25 mouse cellular contexts compared by ENCODE assay signal in the genomic region with DNA sequence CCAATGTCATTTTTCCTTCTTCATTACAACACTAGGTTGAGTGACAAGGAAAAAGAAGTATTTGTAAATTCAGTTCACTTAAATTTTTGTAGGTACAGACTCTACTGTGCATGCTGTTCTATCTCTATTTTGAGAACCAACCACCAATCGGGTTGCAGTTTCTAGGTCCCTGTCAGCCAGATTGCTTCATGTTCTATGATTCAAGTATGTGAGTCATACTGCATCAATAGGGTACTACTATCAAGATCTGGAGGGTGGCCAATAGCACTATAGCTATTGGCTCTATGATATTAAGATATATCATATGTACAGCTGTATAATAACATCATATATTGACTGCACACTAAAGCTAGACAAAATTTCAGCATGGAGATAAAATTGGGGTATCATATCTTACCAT.
DNase-seq lines count a peak whose midpoint lies in the region; TF ChIP-seq lines count a peak whose summit lies in the region.
"Had no signal": no experiment of that assay in that cellular context is flagged by ENCODE, and none has a peak within 500 bp of the region (broad histone marks: within the 10 kb centered on the region; RNA-seq: fewer than 3 reads in every experiment).

No protein-coding gene starts in this region.

- DNase-seq in adrenal gland, postnatal 36 days: peak; percentile 14 to 15
- DNase-seq in adrenal gland, adult 18-20 months (ENCODE audit: low spot score in 2 of 2): no peak
- no peak for DNase-seq in lung, postnatal 25 days (ENCODE audit: low spot score)
- DNase-seq in spleen, postnatal 4 days (ENCODE audit: low spot score in 2 of 2): no peak
- DNase-seq: adrenal gland, adult 8-10 months; B cell, adult 2 months; cerebellum, adult 18-20 months; cerebellum, adult 9-10 months; cerebellum, postnatal 14 days; forebrain, postnatal 0 days; gastrocnemius, adult 2 months; gastrocnemius, postnatal 14 days; heart, adult 11 months; heart, postnatal 10 days; heart, postnatal 36 days; kidney, adult 11 months had no signal

- H3K36me3 ChIP-seq in C2C12 (ENCODE audit: control insufficient read depth, insufficient read depth) (no peaks in the 10 kb centered on the region), myocyte (ENCODE audit: control insufficient read depth, insufficient read depth) (no peaks in the 10 kb centered on the region)
- H3K36me3 ChIP-seq: forebrain, embryonic 10.5 days; heart, embryonic 12.5 days; heart, embryonic 15.5 days; hindbrain, embryonic 10.5 days; hindbrain, embryonic 13.5 days; intestine, embryonic 15.5 days had no signal

- H3K79me2 ChIP-seq in C2C12 (ENCODE audit: control insufficient read depth, insufficient read depth): no peaks in the 10 kb centered on the region
- H3K79me2 ChIP-seq in myocyte (ENCODE audit: control insufficient read depth, insufficient read depth): no peaks in the 10 kb centered on the region

- TF ChIP-seq CTCF in C2C12 (IDR thresholded peaks at IDR 0.05; ENCODE audit: control insufficient read depth, insufficient read depth, insufficient read length): no peak

- no peaks in the 10 kb centered on the region for H3K27me3 ChIP-seq in C2C12 (ENCODE audit: control insufficient read depth, insufficient read depth, insufficient read length)
- no peaks in the 10 kb centered on the region for H3K27me3 ChIP-seq in myocyte (ENCODE audit: control insufficient read depth, insufficient read depth, insufficient read length)
- H3K27me3 ChIP-seq: heart, embryonic 12.5 days; heart, embryonic 15.5 days; hindbrain, embryonic 13.5 days; intestine, embryonic 15.5 days; Patski had no signal

- no peak overlapping the region for H3K4me2 ChIP-seq in myocyte (ENCODE audit: low read depth)
- H3K4me2 ChIP-seq: heart, embryonic 12.5 days; heart, embryonic 15.5 days; hindbrain, embryonic 13.5 days; intestine, embryonic 15.5 days had no signal

- no peak for TF ChIP-seq POLR2A in myocyte (IDR thresholded peaks at IDR 0.05; ENCODE audit: insufficient read length, low read depth)

- H3K4me3 ChIP-seq in C2C12 (ENCODE audit: insufficient read depth, poor library complexity, severe bottlenecking) (no peak overlapping the region), myocyte (no peak overlapping the region)
- H3K4me3 ChIP-seq: forebrain, embryonic 10.5 days; gastrocnemius, adult 2 months; heart, embryonic 12.5 days; heart, embryonic 15.5 days; hindbrain, embryonic 10.5 days; hindbrain, embryonic 13.5 days; intestine, embryonic 15.5 days had no signal

- H3K79me3 ChIP-seq in C2C12 (ENCODE audit: low read depth): no peaks in the 10 kb centered on the region

- H3ac ChIP-seq in C2C12 (ENCODE audit: control insufficient read depth, insufficient read length, low read depth) (no peak overlapping the region), myocyte (ENCODE audit: control insufficient read depth, insufficient read length) (no peak overlapping the region)

TF ChIP-seq in C2C12, 6 proteins besides CTCF, POLR2A, EP300 and RAD21:
- TF ChIP-seq FOSL1 (IDR thresholded peaks at IDR 0.05; ENCODE audit: insufficient read depth, low read length, poor library complexity, severe bottlenecking): no peak
- peak; percentile 49 for TF ChIP-seq CEBPB (IDR thresholded peaks at IDR 0.05; ENCODE audit: low read depth)
- no peak for TF ChIP-seq MAX (IDR thresholded peaks at IDR 0.05)
- TF ChIP-seq MYOD1 (IDR thresholded peaks at IDR 0.05; ENCODE audit: control insufficient read depth, insufficient read length, low read depth): no peak

TF ChIP-seq in myocyte, 11 proteins besides CTCF, POLR2A, EP300 and RAD21:
- TF ChIP-seq CEBPB (IDR thresholded peaks at IDR 0.05; ENCODE audit: insufficient read depth, poor library complexity, severe bottlenecking): peak; percentile 61; the same call in 1 of the 2 replicates
- no peak for TF ChIP-seq POLR2AphosphoS2 (IDR thresholded peaks at IDR 0.05; ENCODE audit: insufficient read length, low read depth)

Comparison
In these comparisons a context has a peak if more than half of its experiments do, and no peak if none do; other contexts are left out.
1. DNase-seq: peak in adrenal gland, postnatal 36 days (2 of 2); none in adrenal gland, adult 18-20 months (0 of 2), lung, postnatal 25 days (single experiment) and spleen, postnatal 4 days (0 of 2).